Mouse (Mus musculus) right cerebral cortex, adult 2 months (tissue): ENCODE results near the gene Synpo2.

Experiments used
- DNase-seq, 2 experiments: peaks; one replicate each; pipeline ENCODE4 v3.0.0; 2021 to 2022; ENCODE audit warnings: low spot score in 2 of 2

Synpo2 gene

DNA sequence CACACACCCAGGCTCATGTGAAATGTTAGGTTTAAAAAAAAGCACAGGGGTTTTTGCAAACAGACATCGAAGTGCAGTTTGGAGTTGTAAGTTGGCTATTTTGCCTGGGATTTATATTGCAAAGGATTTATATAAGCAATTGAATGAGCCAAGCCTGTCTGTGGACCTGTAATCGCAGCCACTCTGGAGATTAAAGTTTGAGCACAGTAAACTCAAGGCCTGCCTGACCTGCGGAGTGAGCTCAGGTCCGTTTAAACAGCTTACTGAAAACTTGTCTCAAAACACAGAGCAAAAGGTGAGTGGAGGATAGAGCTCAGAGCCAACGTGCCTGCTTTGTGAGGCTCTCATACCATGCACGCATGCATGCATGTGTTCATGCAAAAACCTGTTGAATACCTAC is 30.9 kb downstream of the Synpo2 start:
- DNase-seq = no peak

DNA sequence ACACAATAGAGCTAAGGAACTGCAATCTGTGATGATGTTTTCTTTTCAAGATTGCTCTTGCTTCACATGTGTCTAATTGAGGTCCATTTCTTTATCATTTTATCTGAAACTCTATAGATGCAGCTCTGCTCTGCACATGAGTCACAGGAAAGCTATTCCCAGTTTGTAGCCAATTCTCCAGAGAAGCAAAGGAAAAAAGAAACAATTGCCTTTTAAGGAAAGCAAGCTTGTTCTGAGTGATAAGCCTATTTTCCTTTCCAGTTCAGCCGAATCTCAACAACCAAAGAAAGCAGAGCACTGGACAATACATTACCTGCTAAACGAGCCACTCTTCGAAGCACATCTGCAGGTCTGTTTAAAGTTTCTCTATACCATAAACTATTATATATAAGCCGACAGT is 31.3 kb downstream of the Synpo2 start:
- no peak for DNase-seq

DNA sequence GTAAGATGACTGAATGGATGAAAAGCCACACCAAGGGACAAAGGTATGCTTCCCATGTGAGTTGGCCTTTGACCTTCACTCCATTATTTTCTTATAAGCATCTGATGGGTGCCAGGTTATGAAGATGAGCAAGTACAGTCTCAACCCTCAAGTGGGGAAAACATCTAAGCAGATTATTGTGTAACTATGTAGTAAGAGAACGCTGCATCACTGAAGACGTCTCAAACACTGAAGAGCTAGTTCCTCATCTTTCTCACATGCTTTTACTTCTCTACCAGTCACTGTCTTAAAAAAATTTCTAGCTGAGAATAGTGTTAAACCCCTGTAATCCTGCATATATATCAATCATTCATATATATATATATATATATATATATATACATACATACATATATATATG is 34.2 kb downstream of the Synpo2 start:
- DNase-seq = no peak

GRCm38 (mm10) chr3:123193740-123194139 is 42.2 kb downstream of the Synpo2 start:
- no peak for DNase-seq

GRCm38 (mm10) chr3:123191602-123192001 is 44.3 kb downstream of the Synpo2 start:
- no peak for DNase-seq

DNA sequence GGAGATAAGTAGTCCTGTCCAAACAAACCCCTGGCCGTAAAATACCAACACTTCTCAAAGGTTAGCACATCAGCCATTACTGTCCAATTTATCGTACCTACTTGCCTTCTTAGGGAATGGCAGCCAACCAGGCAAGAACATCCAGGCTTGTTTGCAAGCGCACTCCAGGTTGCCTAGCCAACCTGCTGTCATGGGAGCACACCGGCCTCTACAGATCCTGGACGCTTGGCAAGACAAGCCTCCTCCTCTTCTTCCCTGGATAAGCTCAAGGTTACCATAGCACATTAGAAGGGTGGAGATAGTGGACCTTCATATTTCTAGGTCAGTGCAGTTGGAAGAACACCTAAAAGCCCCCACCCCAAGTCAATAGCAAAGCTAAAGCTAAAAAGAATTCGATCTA is 45.6 kb downstream of the Synpo2 start:
- DNase-seq = no peak

DNA sequence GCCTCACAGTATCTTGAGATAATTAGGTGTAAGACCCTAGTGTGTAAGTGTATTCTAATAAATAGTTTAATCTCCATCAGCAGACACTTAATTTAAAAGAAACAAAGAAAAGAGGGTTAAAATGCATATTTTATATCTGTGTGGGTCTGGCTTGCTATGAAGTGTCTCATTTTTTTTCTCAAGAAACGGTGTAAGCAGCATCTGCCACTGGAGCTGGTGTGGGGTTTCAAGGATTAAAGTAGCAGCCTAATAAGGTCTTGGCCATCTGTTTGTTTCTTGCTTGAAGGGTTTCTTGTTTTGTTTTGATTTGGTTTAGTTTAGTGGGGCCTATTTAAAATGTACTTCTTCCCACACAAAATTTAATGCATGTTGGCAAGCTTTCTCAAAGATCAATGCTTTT is 46.1 kb downstream of the Synpo2 start:
- DNase-seq = no peak

GRCm38 (mm10) chr3:123188616-123189230 is 47.2 kb downstream of the Synpo2 start:
- DNase-seq = no peak

DNA sequence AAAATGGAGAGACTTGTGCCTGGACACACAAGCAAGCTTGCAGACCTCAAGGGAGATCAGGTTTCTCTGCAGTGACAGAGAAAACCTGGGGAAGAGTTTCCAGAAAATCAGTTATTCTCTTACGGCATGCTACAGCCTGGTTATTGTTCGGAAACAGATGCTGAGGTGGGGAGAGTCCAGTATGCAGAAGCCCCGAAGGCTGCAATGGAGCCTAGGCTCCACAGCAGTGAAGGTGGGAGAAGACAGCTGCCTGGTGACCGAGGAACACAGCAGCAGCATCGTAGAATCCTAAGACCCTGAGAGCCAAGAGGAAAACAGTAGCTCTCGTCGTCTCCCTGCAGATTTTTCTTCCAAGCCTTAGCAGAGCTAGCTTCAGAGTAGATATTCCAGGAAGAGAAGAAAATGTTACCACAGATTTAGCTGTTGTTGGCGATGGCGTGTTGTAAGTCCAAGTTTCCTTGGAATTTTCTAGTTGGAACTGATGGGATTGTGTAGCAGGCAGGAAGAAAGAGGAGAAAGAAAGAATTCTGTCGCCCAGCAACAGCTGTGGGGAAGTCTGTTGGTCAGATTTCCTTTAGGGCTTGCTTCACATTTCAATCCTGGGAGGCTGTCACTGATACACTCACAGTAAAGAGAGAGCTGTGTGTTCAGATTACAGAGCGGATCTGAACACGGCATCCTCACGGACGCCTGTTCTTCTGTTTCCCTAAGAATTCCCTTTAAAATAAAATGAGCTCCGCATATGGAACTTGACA is 48.4 kb downstream of the Synpo2 start:
- DNase-seq = no peak

DNA sequence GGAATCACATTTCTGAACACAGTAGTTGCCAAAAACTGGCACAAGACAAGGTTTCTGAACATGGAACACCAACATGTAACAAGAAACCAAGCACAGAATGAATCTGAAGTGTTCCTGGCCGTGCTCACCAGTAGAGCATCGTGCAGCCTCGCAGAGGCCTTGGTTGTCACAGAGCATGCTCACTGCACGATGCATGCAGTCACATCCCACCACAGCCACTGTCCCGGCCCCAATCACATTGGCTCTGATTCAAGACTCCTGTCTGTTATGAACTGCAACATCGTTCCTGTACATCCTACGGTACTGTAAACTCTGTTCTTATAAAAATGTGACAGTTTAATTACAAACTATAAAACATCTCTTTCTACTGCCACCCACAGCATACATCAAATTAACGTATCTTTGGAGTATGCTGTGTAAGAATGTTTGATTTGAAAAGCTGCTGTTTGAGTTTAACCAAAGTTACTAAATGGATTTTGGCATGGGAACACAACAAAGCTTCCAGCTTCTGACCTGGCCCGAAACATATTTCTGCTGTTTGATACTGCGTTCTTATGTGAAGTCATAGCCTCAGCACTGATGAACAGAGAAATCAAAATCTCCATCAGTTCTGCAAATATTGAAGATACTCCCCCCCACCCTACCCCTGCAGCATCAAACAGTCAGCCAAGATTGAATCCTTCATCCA is 50.6 kb downstream of the Synpo2 start:
- no peak for DNase-seq

DNA sequence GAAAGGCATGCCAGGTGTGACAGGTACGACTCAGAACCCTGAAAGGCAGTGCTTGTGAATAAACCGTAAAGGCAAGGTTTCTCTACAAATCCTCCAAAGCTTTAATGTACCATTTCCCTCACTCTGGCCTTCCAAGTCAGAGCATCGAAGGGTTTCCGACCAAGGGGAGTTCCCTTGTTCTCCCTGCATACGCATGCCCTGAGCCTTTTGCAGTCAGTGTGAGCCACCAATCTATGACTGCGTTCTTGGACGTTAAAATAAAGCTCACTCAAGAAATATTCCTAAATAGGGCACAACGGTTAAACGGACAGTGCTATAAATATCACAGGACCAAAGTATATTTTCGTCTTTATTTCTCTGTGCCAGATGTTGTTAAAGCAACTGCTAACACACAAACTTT is 51.7 kb downstream of the Synpo2 start:
- DNase-seq = no peak

DNA sequence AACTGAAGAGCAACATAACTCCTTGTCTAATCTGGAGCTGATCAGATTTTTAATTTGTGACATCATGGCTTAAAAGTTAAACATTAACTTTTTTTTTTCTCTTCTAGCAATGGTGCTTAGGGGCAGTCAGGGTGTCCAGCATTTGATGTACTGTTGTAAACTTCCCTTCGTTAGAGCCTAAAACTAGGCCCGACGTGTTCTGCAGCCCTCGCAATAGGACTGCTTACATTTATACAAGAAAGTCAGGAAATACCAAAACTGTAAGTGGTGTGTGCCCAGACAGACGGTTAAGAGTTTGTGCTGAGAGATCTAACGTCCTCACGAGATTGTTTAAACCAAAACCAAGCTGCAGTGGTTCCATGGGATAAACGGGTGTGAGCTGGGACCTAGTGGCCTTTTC is 56.4 kb downstream of the Synpo2 start:
- DNase-seq = no peak

DNA sequence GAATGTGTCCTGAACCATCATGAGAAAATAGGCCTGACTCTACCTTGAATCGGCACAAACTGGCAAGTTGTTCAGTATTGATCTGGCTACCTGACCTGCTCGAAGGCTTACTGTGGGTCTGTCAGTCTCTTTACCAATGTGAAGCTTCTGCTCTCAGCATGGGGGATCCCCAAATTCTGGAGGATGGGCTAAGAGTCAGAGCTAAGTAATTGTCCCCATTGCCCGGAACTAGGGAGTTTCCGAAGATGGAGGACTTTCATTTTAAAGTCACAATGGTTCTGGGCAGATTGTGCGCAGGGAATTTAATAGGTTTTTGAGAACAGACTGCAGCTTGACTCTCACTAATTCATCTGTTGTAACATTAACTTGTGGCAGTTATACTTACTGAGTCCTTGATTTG is 56.9 kb downstream of the Synpo2 start:
- no peak for DNase-seq

- DNase-seq = no peak
These were observed 57.5 kb downstream of the Synpo2 start for GRCm38 (mm10) chr3:123178420-123178819.

DNA sequence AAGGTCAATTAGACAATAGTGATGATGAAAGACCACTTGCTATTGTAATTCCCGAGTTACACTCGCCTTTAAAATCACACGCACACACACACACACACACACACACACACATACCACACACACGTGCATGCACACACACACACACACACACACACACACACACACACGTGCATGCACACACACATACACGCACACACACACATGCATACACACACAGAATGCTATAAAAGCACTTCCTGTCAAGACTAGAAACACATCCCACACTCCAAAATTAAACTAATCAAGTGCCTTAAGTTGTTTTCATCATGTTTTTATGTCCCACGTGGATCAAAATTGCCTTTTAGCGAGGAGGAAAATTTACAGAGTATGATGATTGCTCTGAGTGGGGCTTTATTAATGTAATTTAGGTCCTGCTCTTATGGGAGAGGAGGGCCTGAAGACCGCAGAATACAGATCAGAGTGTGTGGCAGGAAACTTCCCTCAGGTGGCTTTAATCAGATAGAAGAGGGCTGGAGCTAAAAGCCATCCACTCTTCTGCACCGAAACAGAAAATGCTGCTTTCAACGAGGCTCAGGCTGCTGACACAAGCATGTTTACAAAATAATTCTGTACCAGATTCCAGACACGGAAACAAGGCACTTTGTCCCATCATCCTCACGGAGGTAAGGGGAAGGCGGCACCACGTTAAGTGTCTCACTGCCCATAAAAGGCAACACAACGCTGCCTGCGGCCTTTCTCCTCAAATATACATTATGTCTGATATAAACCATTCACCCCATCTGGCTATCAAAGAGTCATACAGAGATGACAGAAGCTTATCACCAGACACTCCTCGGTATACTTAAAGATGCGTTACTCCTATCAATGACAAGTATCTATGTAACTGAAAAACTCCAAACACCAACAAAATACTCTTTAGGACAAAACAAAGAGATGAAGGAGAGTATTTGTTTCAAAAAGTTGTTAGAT is 59.3 kb downstream of the Synpo2 start:
- no peak for DNase-seq

DNA sequence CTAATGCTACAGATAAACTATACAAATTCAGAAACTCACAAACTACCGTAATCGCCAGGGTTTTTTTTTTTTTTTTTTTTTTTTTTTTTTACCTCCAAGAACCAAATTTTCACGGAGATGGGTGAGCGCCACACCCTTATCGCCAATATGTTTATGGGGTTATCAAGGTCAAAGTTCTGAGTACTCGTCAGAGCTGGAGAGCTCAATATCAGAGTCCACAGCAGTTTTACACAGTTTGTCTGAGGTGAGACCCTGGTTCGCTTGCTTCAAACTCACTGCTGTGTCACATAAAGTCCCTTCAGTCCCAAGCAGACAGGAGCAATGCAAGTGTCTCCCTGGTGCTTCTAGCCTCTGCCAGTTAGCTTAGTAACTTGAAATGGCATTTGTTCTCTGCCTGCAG is 60.8 kb downstream of the Synpo2 start:
- no peak for DNase-seq

DNA sequence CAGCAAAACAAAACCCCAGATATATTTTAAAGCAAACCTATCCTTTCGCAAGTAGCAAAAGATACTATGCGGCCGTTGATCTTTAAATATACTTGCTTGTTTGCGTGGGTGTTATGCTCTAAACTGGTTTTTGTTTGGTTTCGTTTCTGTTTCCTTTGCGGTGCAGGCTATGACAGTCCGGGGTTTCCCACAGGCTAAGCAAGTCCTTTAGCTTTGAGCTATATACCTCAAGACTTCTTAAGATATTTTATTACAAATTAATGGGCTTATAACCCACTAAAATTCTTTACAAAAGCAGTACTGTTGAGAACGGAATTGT is 61.6 kb downstream of the Synpo2 start:
- DNase-seq = no peak

DNA sequence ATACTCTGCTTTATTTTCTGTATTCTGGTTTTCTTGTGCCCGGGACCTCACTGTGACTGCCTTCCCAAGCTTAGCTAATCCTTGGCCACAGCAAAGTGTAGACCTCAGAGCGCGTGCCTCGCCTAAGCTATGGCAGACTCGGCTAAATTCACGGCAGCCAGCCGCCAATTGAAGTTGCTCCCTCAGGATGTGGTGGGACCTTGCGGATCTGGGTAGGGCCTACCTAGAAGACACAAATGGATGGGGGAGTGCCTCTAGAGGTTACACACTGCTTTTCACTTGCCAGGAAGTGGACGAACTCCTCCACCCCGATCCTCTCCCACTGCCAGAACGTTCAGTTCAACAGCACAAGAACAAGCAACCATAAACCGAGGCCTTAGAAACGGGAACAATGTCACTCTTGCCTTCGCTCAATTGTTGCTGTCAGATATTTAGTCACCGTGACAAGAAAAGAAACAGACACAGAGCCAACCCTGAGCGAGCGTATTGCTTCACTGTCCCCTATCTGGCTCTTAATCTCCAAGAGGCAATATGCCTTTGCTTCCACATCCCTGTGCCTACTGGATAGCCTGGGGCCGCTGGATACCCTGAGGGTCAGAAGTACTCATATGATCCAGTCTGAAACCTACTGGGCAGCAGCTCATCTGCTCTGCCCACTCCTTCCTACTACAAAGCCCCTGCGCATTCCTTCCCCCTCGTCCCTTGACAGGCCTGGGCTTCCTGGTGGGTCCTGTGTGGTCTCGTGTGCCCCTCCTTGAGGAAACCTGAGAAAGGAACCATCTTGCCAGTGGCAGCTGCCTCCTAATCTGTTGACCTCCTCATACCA is 62.2 kb downstream of the Synpo2 start:
- no peak for DNase-seq

- no peak for DNase-seq
These were observed 63.8 kb downstream of the Synpo2 start for GRCm38 (mm10) chr3:123172151-123172550.

GRCm38 (mm10) chr3:123169398-123169797 is 66.6 kb downstream of the Synpo2 start:
- DNase-seq = no peak

DNA sequence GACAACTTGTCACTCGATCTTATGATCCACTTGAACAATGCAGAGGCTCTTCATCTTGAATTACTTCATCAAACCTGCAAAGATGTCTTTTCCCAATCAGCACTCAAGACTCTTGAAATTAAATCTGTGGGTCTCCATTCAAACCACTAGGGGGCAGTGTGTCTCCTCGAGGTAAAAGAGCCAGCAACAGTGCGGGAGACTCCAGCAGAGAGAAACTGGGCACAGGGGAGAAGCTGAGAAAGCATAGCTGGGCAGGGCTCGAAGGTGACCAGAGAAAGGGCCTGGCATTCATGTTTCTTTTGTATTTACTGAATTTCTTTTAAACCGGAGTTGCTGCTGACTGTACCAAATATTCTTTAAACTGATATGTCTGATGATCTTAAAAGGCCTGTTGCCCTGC is 67.1 kb downstream of the Synpo2 start:
- peak; percentile 60 to 67 for DNase-seq
